Mouse (Mus musculus): ENCODE results near the gene Cryab.

Cryab gene

DNA sequence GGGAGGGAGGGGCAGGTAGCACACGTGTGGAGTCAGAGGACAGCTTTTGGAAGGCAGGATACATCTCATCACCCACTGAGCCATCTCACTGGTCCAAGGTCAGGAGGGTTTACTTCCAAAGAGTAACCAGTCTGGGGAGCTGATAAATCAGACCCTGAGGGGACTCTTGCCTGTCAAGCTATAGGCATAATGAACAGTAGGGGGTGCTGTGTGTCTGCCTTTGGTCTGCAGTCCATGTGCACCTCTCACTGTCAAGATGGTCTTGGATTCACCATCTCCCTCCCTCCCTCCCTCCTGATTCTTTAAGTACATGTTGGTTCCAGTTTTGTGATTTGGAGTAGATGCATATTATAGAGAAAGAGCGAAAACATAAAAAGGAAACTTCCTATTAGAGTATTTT is 49.9 kb downstream of the Cryab start:
- DNase-seq = peak; percentile 66 to 69

GRCm38 (mm10) chr9:50803055-50803671 is 52.0 kb downstream of the Cryab start:
- DNase-seq = no peak

All from B cell, adult 2 months (primary cell).